19 mouse cellular contexts compared by ENCODE assay signal in the genomic region with DNA sequence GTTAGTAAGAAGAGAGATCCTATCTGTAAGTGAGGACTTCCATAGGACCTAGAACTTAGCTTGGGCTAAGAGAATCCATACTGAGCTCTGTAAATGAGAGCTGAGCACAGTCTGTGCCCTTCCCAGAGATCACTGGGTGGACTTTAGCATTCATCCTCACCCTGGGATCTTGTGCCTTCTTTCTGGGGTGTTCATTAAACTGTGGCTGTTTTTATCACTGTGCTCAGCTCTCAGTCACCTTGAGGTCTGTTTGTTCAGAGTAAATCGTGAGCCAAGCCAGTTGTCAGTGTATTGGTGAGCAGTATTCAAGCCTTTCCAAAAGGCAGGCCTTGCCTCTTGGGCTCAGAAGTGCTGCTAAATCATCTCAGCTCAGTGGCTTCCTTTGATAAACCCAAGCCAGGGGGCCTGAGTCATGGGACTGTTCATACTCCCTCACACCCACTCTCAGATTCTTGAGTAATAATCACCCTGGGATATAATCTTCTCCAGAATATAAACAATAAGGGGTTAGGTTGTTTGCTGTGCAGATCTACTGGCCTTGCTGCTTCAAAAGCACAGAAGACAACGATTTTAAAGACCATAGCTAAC. TPM values are rescaled to one million over a fixed set of nuclear protein-coding genes. Genes with fewer than 3 reads are reported as not detected.
DNase-seq lines count a peak whose midpoint lies in the region; ATAC-seq and TF ChIP-seq lines count a peak whose summit lies in the region.
"Had no signal": no experiment of that assay in that cellular context is flagged by ENCODE, and none has a peak within 500 bp of the region (broad histone marks: within the 10 kb centered on the region; RNA-seq: fewer than 3 reads in every experiment).

No protein-coding gene starts in this region.

- H3K4me3 ChIP-seq in kidney, adult 2 months (ENCODE audit: insufficient read depth, low read depth, low read length): no peak overlapping the region
- H3K4me3 ChIP-seq in kidney, embryonic 16.5 days (ENCODE audit: low read length): no peak overlapping the region
- H3K4me3 ChIP-seq in kidney, postnatal 0 days (replicated peaks; ENCODE audit: low read depth, low read length): no peak overlapping the region
- no peak overlapping the region for H3K4me3 ChIP-seq in liver, embryonic 16.5 days (ENCODE audit: low read depth, low read length)
- H3K4me3 ChIP-seq: heart, embryonic 13.5 days; midbrain, embryonic 10.5 days had no signal

- no peak for TF ChIP-seq CTCF in kidney, adult 2 months (conservative IDR thresholded peaks at IDR 0.05; ENCODE audit: insufficient read depth, insufficient read length, low read depth, low read length)
- TF ChIP-seq CTCF in kidney, postnatal 0 days (IDR thresholded peaks at IDR 0.05; ENCODE audit: low read depth): no peak

- 59% methylated on average over 2 of the region's 2 CpGs for WGBS in kidney, adult 2 months
- WGBS in kidney, embryonic 16.5 days: 55% methylated on average over 2 of the region's 2 CpGs
- 75% methylated on average over 2 of the region's 2 CpGs for WGBS in kidney, postnatal 0 days
- WGBS in liver, embryonic 16.5 days (ENCODE audit: insufficient replicate concordance): 60% methylated on average over 2 of the region's 2 CpGs

- peaks cover 13% of the 10 kb centered on the region; the same call in 1 of the 2 replicates for H3K4me1 ChIP-seq in kidney, adult 2 months (ENCODE audit: control insufficient read depth, insufficient read depth, low read length)
- H3K4me1 ChIP-seq in kidney, embryonic 16.5 days (ENCODE audit: insufficient read depth, low read length): no peaks in the 10 kb centered on the region
- no peaks in the 10 kb centered on the region for H3K4me1 ChIP-seq in kidney, postnatal 0 days (replicated peaks; ENCODE audit: insufficient read depth, low read length)
- peaks cover 3% of the 10 kb centered on the region for H3K4me1 ChIP-seq in liver, embryonic 16.5 days (ENCODE audit: control insufficient read depth, low read depth, low read length)
- H3K4me1 ChIP-seq: midbrain, embryonic 10.5 days had no signal

- no peak for ATAC-seq in kidney, embryonic 16.5 days (ENCODE audit: low FRiP score, low TSS enrichment)
- ATAC-seq in kidney, postnatal 0 days (replicated peaks; ENCODE audit: low FRiP score, low read depth): 0 out of 2 replicates have a peak, but pooled peaks have one; percentile 46
- ATAC-seq in liver, embryonic 16.5 days (ENCODE audit: low read depth): peak; percentile 67
- ATAC-seq: CD4-positive, CD25-positive, alpha-beta regulatory T cell, adult 4 months had no signal

- no peak overlapping the region for H3K9ac ChIP-seq in kidney, embryonic 16.5 days (replicated peaks; ENCODE audit: low read length)
- H3K9ac ChIP-seq in kidney, postnatal 0 days (ENCODE audit: low read depth, low read length): no peak overlapping the region
- no peak overlapping the region for H3K9ac ChIP-seq in liver, embryonic 16.5 days (ENCODE audit: low read depth, low read length)
- H3K9ac ChIP-seq: heart, embryonic 13.5 days had no signal

- DNase-seq in kidney, adult 2 months: peak; percentile 76
- DNase-seq in brain, adult 2 months (ENCODE audit: low read depth, low spot score): peak; percentile 15
- DNase-seq in kidney, postnatal 0 days (ENCODE audit: low spot score): no peak
- no peak for DNase-seq in thymus, postnatal 0 days (ENCODE audit: low spot score)
- no peak for DNase-seq in gastrocnemius, postnatal 4 days (ENCODE audit: low spot score in 2 of 2)
- DNase-seq: cerebellum, adult 11 months; cerebellum, postnatal 36 days; gastrocnemius, postnatal 14 days; heart, postnatal 4 days; layer of hippocampus, adult 9-11 months; lung, postnatal 14 days; right cerebral cortex, adult 18-20 months had no signal

- no peaks in the 10 kb centered on the region for H3K27me3 ChIP-seq in kidney, adult 2 months (replicated peaks; ENCODE audit: control insufficient read depth, insufficient read depth, low read length)
- H3K27me3 ChIP-seq in kidney, embryonic 16.5 days (ENCODE audit: insufficient read depth, low read length): no peaks in the 10 kb centered on the region
- no peaks in the 10 kb centered on the region for H3K27me3 ChIP-seq in kidney, postnatal 0 days (ENCODE audit: insufficient read depth, low read length)
- H3K27me3 ChIP-seq in liver, embryonic 16.5 days (ENCODE audit: control insufficient read depth, insufficient read depth, low read depth, low read length): no peaks in the 10 kb centered on the region
- H3K27me3 ChIP-seq: heart, embryonic 13.5 days had no signal

- H3K9me3 ChIP-seq in kidney, embryonic 16.5 days (ENCODE audit: low read length): no peaks in the 10 kb centered on the region
- H3K9me3 ChIP-seq in kidney, postnatal 0 days (replicated peaks; ENCODE audit: low read length): no peaks in the 10 kb centered on the region
- no peaks in the 10 kb centered on the region for H3K9me3 ChIP-seq in liver, embryonic 16.5 days (replicated peaks; ENCODE audit: control insufficient read depth, low read length)
- H3K9me3 ChIP-seq: heart, embryonic 13.5 days; midbrain, embryonic 10.5 days had no signal

- peak overlapping the region; percentile 77 for H3K27ac ChIP-seq in kidney, adult 2 months (ENCODE audit: insufficient read depth, low read depth, low read length)
- no peak overlapping the region for H3K27ac ChIP-seq in kidney, embryonic 16.5 days (ENCODE audit: low read length)
- no peak overlapping the region for H3K27ac ChIP-seq in kidney, postnatal 0 days
- peak overlapping the region; percentile 10; the same call in 1 of the 2 replicates for H3K27ac ChIP-seq in liver, embryonic 16.5 days (ENCODE audit: low read length)
- H3K27ac ChIP-seq: heart, embryonic 13.5 days; midbrain, embryonic 10.5 days had no signal

- H3K36me3 ChIP-seq in kidney, adult 2 months (ENCODE audit: control insufficient read depth, insufficient read depth, low read length): no peaks in the 10 kb centered on the region
- no peaks in the 10 kb centered on the region for H3K36me3 ChIP-seq in kidney, embryonic 16.5 days (ENCODE audit: insufficient read depth, low read length)
- H3K36me3 ChIP-seq in kidney, postnatal 0 days (ENCODE audit: insufficient read depth, low read length): no peaks in the 10 kb centered on the region
- H3K36me3 ChIP-seq in liver, embryonic 16.5 days (ENCODE audit: control insufficient read depth, insufficient read depth): no peaks in the 10 kb centered on the region
- H3K36me3 ChIP-seq: midbrain, embryonic 10.5 days had no signal

- no peak for TF ChIP-seq POLR2A in kidney, adult 2 months (IDR thresholded peaks at IDR 0.05; ENCODE audit: low read depth, low read length)

- no peak overlapping the region for H3K4me2 ChIP-seq in kidney, embryonic 16.5 days (replicated peaks; ENCODE audit: low read depth, low read length)
- H3K4me2 ChIP-seq in kidney, postnatal 0 days (ENCODE audit: low read length): no peak overlapping the region
- H3K4me2 ChIP-seq in liver, embryonic 16.5 days (ENCODE audit: low read depth, low read length): no peak overlapping the region
- H3K4me2 ChIP-seq: heart, embryonic 13.5 days had no signal

RNA-seq across cellular contexts. Expression of gene Lyve1, which starts 18.8 kb away (rescaled TPM):
- 2.0 and 6.6 TPM in 2 replicates for polyA plus RNA-seq in kidney, adult 2 months (2012; rRNA removed)
- polyA plus RNA-seq in kidney, embryonic 16.5 days (2015; fragmentation: Nextera tagmentation; extraction: Ambion mirVana): 6.3 and 8.6 TPM in 2 replicates
- 3.9 and 4.3 TPM in 2 replicates for polyA plus RNA-seq in kidney, postnatal 0 days (2015; fragmentation: Nextera tagmentation; extraction: Ambion mirVana)
- polyA plus RNA-seq in liver, embryonic 16.5 days (2015; fragmentation: Nextera tagmentation; extraction: Ambion mirVana): 24.3 and 26.4 TPM in 2 replicates
- polyA plus RNA-seq in thymus, postnatal 0 days (2015; fragmentation: Nextera tagmentation; extraction: Ambion mirVana): 3.0 and 3.8 TPM in 2 replicates
- 10 to 100 TPM; 28.5 to 32.2 TPM for total RNA-seq in gastrocnemius, postnatal 4 days (2021)
- total RNA-seq: MEL; neutrophil, adult 5-6 weeks had no signal
- polyA plus RNA-seq: CD4-positive, CD25-positive, alpha-beta regulatory T cell, adult 4 months had no signal

RNA-seq across cellular contexts. Expression of gene Rnf141, which starts 37.6 kb away (rescaled TPM):
- 11.4 and 19.3 TPM in 2 replicates for polyA plus RNA-seq in kidney, adult 2 months (2012; rRNA removed)
- 30.3 and 32.2 TPM in 2 replicates for polyA plus RNA-seq in kidney, embryonic 16.5 days (2015; fragmentation: Nextera tagmentation; extraction: Ambion mirVana)
- 17.7 and 20.1 TPM in 2 replicates for polyA plus RNA-seq in kidney, postnatal 0 days (2015; fragmentation: Nextera tagmentation; extraction: Ambion mirVana)
- polyA plus RNA-seq in liver, embryonic 16.5 days (2015; fragmentation: Nextera tagmentation; extraction: Ambion mirVana): 29.0 and 30.7 TPM in 2 replicates
- polyA plus RNA-seq in thymus, postnatal 0 days (2015; fragmentation: Nextera tagmentation; extraction: Ambion mirVana): 13.1 and 13.9 TPM in 2 replicates
- total RNA-seq in gastrocnemius, postnatal 4 days (2021): 10 to 100 TPM; 22.0 to 22.6 TPM

Comparison
In these comparisons a context has a peak if more than half of its experiments do, and no peak if none do; other contexts are left out.
1. DNase-seq: peak in kidney, adult 2 months (single experiment) and brain, adult 2 months (single experiment); none in kidney, postnatal 0 days (single experiment), thymus, postnatal 0 days (single experiment) and gastrocnemius, postnatal 4 days (0 of 2).
2. H3K27ac ChIP-seq: peak in kidney, adult 2 months (single experiment) and liver, embryonic 16.5 days (single experiment); none in kidney, embryonic 16.5 days (single experiment) and kidney, postnatal 0 days (single experiment).